Mouse (Mus musculus) forebrain, postnatal 0 days (tissue): ENCODE measurements around the gene Rars. TPM values are rescaled to one million over a fixed set of nuclear protein-coding genes. Genes with fewer than 3 reads are reported as not detected.
"Not testable (repeated sequence)": the region's sequence is repeated elsewhere in the genome, so short reads cannot be mapped to it uniquely, and the experiment has no call there.

ENCODE experiments used
- ATAC-seq: fragments of 200-750 bp; cut with Nextera tagmentation; 2 replicates; pipeline ENCODE4 v1.8.0; 2017; ENCODE audit warnings: mild to moderate bottlenecking, moderate library complexity
- DNase-seq: peaks from one replicate; pipeline ENCODE4 v3.0.0-alpha.2; 2015
- H3K27ac ChIP-seq: fragments of 300-500 bp; sonication (generic); 2 replicates; pipeline ENCODE4 v1.5.1; 2014; ENCODE audit warnings: low read depth, mild to moderate bottlenecking, antibody characterized with exemption, low read length, moderate library complexity, mixed read lengths
- H3K27me3 ChIP-seq: fragments of 300-500 bp; sonication (generic); 2 replicates; pipeline ENCODE4 v1.6.1; 2014; ENCODE audit warnings: mild to moderate bottlenecking, low read length, mixed read lengths; ENCODE audit not compliant: insufficient read depth
- H3K36me3 ChIP-seq: fragments of 300-500 bp; sonication (generic); 2 replicates; pipeline ENCODE4 v1.6.1; 2014; ENCODE audit warnings: mild to moderate bottlenecking, moderate library complexity; ENCODE audit not compliant: insufficient read depth
- H3K4me1 ChIP-seq: fragments of 300-500 bp; sonication (generic); 2 replicates; pipeline ENCODE4 v1.6.1; 2014; ENCODE audit warnings: antibody characterized with exemption; ENCODE audit not compliant: insufficient read depth
- H3K4me2 ChIP-seq: fragments of 300-500 bp; sonication (generic); 2 replicates; pipeline ENCODE4 v1.6.1; 2014; ENCODE audit warnings: low read depth, mild to moderate bottlenecking, moderate library complexity
- H3K4me3 ChIP-seq: fragments of 300-500 bp; sonication (generic); 2 replicates; pipeline ENCODE4 v1.5.1; 2014; ENCODE audit warnings: low read depth, low read length, mixed read lengths
- H3K9ac ChIP-seq: fragments of 300-500 bp; sonication (generic); 2 replicates; pipeline ENCODE4 v1.6.1; 2014; ENCODE audit warnings: mild to moderate bottlenecking
- H3K9me3 ChIP-seq: fragments of 300-500 bp; sonication (generic); 2 replicates; pipeline ENCODE4 v1.6.1; 2016; ENCODE audit warnings: low read length
- CTCF ChIP-seq: sonication (generic); IDR thresholded peaks from 2 replicates; pipeline ENCODE4 v1.5.1; 2016; ENCODE audit warnings: antibody characterized with exemption, control low read depth, low read depth
- whole genome bisulfite sequencing: fragments of 180-500 bp; shearing (Covaris S2); extraction: QIAGEN DNeasy Blood & Tissue Kit; methylation state at CpG from one replicate; pipeline ENCODE4 v1.1.7; 2014; 5-methylcytosine and 5-hydroxymethylcytosine counted together
- polyA plus RNA-seq: library from polyadenylated mRNA; unstranded; fragments of >200 nt; fragmentation: Nextera tagmentation; extraction: Ambion mirVana; gene quantifications from 2 replicates; pipeline ENCODE4 v1.2.1, GENCODE M21; 2015
- total RNA-seq: library from RNA; depleted of rRNA; stranded (reverse); fragments of >200 nt; gene quantifications from 2 replicates; pipeline ENCODE4 v1.2.3, GENCODE M21; 2014

The Rars gene
- total and polyA plus RNA-seq, 2 experiments from 2014 or later = 56.6 to 66.4 TPM

- 96% methylated on average over 4 of the region's 4 CpGs for WGBS
- no peak for DNase-seq
- H3K4me2 ChIP-seq = no peak overlapping the region
- no peak overlapping the region for H3K4me3 ChIP-seq
- H3K27ac ChIP-seq = no peak overlapping the region
- ATAC-seq = no peak
- no peaks in the 10 kb centered on the region for H3K27me3 ChIP-seq
- peaks cover 34% of the 10 kb centered on the region for H3K36me3 ChIP-seq
- TF ChIP-seq CTCF = 0 out of 2 replicates have a peak, but pooled peaks have one; percentile 24
- H3K9ac ChIP-seq = no peak overlapping the region
- no peaks in the 10 kb centered on the region for H3K9me3 ChIP-seq
- H3K4me1 ChIP-seq = peaks cover 25% of the 10 kb centered on the region
These were observed 19.3 kb upstream of the Rars start for GRCm38 (mm10) chr11:35853651-35854050.

DNA sequence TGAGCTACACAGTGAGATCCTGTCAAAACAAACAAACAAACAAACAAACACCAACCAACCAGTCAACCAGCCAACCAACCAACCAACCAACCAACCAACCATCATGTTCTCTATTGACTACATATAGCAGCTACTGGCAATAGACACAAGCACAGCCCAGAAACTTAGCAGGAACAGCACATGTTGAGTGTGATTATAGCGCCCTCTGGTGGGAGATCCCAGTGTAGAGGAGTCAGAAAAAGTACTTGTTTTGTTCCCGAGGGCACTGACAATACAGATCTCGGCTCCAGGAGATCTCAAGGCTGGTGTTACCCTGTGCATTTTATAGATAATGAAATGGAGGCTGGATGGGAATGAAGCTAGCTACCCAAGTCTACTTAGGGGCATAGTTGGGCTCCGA is 18.4 kb upstream of the Rars start:
- DNase-seq (peak; percentile 57), ATAC-seq (no peak)
- Histone ChIP-seq H3K4me2 (no peak overlapping the region), H3K4me1 (peaks cover 25% of the 10 kb centered on the region), H3K27ac (no peak overlapping the region), H3K9me3 (no peaks in the 10 kb centered on the region), H3K27me3 (no peaks in the 10 kb centered on the region), H3K4me3 (no peak overlapping the region), H3K36me3 (peaks cover 35% of the 10 kb centered on the region), H3K9ac (no peak overlapping the region)
- peak; percentile 63 for TF ChIP-seq CTCF
- 46% methylated on average over 4 of the region's 4 CpGs for WGBS

GRCm38 (mm10) chr11:35844299-35844698 is 10.0 kb upstream of the Rars start:
- ATAC-seq (no peak), DNase-seq (no peak)
- Histone ChIP-seq H3K4me3 (no peak overlapping the region), H3K9me3 (no peaks in the 10 kb centered on the region), H3K36me3 (peaks cover 25% of the 10 kb centered on the region), H3K9ac (no peak overlapping the region), H3K4me2 (no peak overlapping the region), H3K27ac (no peak overlapping the region), H3K4me1 (no peaks in the 10 kb centered on the region), H3K27me3 (no peaks in the 10 kb centered on the region)
- no peak for TF ChIP-seq CTCF
- 88% methylated on average over 9 of the region's 9 CpGs for WGBS

- 85% methylated on average over 4 of the region's 4 CpGs for WGBS
These were observed 8.3 kb upstream of the Rars start for GRCm38 (mm10) chr11:35842560-35842959.

DNA sequence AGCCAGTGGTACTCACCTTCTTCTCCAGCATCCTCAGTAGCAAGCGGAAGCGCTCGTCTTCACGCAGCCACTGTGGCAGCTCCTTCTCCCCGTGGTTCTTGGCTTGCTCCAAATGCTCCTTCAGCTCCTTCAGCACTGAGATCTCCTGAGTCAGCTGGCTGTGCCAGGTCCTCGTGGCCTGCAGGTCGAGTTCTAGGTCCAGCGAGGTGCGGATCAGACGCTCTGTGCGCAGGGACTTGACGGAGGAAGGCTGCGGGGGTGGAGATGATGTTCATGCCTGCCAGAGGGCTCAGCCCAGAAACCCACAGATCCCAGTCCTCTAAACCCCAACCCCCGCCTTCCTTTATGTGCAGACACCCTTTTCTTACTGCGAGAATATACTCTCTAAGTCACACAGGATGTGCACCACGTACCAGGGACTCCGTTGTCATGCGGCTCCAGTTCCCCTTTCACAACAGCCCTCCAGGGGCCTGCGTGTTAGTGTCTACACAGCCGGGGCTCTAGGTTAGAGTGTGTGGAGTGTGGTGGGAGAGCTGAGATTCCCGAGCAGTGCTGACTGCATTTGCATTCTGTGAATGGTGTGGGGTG is 7.5 kb upstream of the Rars start:
- no peak for ATAC-seq
- H3K36me3 ChIP-seq = peaks cover 21% of the 10 kb centered on the region
- no peak overlapping the region for H3K4me3 ChIP-seq
- H3K27ac ChIP-seq = no peak overlapping the region
- H3K27me3 ChIP-seq = no peaks in the 10 kb centered on the region
- H3K9ac ChIP-seq = no peak overlapping the region
- H3K4me2 ChIP-seq = no peak overlapping the region
- no peak for TF ChIP-seq CTCF
- no peak for DNase-seq
- 86% methylated on average over 21 of the region's 21 CpGs for WGBS
- no peaks in the 10 kb centered on the region for H3K9me3 ChIP-seq
- H3K4me1 ChIP-seq = no peaks in the 10 kb centered on the region

More at GRCm38 (mm10) chr11:35842560-35842959, 8.3 kb upstream of the Rars start:
- H3K36me3 ChIP-seq = peaks cover 21% of the 10 kb centered on the region
- H3K4me1 ChIP-seq, DNase-seq, H3K4me2 ChIP-seq, H3K27me3 ChIP-seq, H3K4me3 ChIP-seq, H3K9me3 ChIP-seq, H3K27ac ChIP-seq, ATAC-seq, H3K9ac ChIP-seq: not testable (repeated sequence)

DNA sequence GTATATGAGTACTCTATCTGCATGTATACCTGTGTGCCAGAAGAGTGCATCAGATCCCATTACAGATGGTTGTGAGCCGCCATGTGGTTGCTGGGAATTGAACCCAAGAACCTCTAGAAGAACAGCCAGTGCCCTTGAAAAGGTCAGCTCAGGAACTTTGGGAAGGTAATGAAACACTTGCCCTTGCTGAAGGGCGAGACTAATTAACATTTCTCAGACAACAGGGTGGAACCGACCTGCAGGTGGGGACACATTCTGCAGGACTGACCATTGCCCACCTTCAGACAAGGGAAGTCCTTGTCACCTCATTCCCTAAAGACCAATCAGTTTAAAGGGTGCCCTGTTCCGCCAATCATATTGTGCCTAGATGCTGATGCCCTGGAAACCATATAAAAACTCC is 6.5 kb upstream of the Rars start:
- H3K27ac ChIP-seq, H3K27me3 ChIP-seq: not testable (repeated sequence)
- WGBS = 93% methylated on average over 4 of the region's 4 CpGs

DNA sequence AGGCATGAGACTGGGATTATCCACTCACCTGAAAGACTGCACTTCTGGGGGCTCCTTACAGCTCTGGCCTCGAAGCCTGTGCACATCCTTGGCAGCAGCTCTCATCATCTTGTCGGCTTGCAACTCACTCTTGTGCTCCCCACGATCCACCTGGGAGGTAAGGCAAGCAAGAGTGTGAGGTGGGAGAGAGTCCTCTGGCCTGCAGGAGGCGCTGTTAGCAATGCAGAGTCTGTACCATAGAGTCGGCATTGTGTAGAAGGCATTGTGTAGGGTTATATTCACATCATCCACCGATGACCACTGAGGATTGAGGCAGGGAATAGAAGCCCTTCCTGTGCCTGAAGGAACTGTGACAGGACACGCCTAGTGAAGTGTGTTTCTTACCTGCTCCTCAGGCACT is 6.0 kb upstream of the Rars start:
- Histone ChIP-seq H3K4me3 (no peak overlapping the region), H3K27ac (no peak overlapping the region), H3K27me3 (no peaks in the 10 kb centered on the region), H3K9me3 (no peaks in the 10 kb centered on the region), H3K4me1 (no peaks in the 10 kb centered on the region), H3K4me2 (no peak overlapping the region), H3K9ac (no peak overlapping the region), H3K36me3 (peaks cover 21% of the 10 kb centered on the region)
- DNase-seq (no peak), ATAC-seq (no peak)
- TF ChIP-seq CTCF = peak; percentile 59
- WGBS = 82% methylated on average over 7 of the region's 7 CpGs

More for the DNA sequence above, 6.5 kb upstream of the Rars start:
- not testable (repeated sequence) for H3K4me1 ChIP-seq, H3K9me3 ChIP-seq, H3K4me3 ChIP-seq, H3K9ac ChIP-seq, DNase-seq, H3K4me2 ChIP-seq, ATAC-seq
- peaks cover 21% of the 10 kb centered on the region for H3K36me3 ChIP-seq
